Mouse (Mus musculus) olfactory bulb, adult 2 months (tissue): ENCODE measurements around the gene Fam208a. TPM values are rescaled to one million over a fixed set of nuclear protein-coding genes. Genes with fewer than 3 reads are reported as not detected.
A peak's percentile ranks its signal among the peaks of the same experiment; 100 is the strongest.

Experiments
- H3K27ac ChIP-seq: fragments of 200-500 bp; 2 replicates; pipeline ENCODE4 v1.5.1; 2012; ENCODE audit warnings: low read depth, low read length; ENCODE audit not compliant: insufficient read depth
- H3K4me1 ChIP-seq: fragments of 200-500 bp; 2 replicates; pipeline ENCODE4 v1.6.1; 2012; ENCODE audit warnings: low read length; ENCODE audit not compliant: control insufficient read depth, insufficient read depth
- H3K4me3 ChIP-seq: fragments of 200-500 bp; 2 replicates; pipeline ENCODE4 v1.5.1; 2012; ENCODE audit warnings: mild to moderate bottlenecking, low read depth, low read length, moderate library complexity; ENCODE audit not compliant: insufficient read depth
- CTCF ChIP-seq: fragments of 200-500 bp; IDR thresholded peaks from 2 replicates; pipeline ENCODE4 v1.5.1; 2012; ENCODE audit warnings: low read depth, mild to moderate bottlenecking, low read length, moderate library complexity; ENCODE audit not compliant: insufficient read depth
- POLR2A ChIP-seq: fragments of 200-500 bp; IDR thresholded peaks from 2 replicates; pipeline ENCODE4 v1.6.1; 2012; ENCODE audit warnings: mild to moderate bottlenecking, low read depth, low read length, moderate library complexity; ENCODE audit not compliant: insufficient read depth
- WGBS: fragments of 180-500 bp; shearing (Covaris S2); methylation state at CpG from one replicate; pipeline ENCODE4 v1.1.7; 2018; 5-methylcytosine and 5-hydroxymethylcytosine counted together
- polyA plus RNA-seq: library from polyadenylated mRNA; stranded (reverse); fragments of >200 nt; gene quantifications from 2 replicates; pipeline ENCODE4 v1.2.4, GENCODE M21; 2012; ENCODE audit warnings: low replicate concordance; ENCODE audit not compliant: missing spikeins, insufficient read depth, insufficient read length

Fam208a gene
- polyA plus RNA-seq, 1 experiment: 100 TPM

DNA sequence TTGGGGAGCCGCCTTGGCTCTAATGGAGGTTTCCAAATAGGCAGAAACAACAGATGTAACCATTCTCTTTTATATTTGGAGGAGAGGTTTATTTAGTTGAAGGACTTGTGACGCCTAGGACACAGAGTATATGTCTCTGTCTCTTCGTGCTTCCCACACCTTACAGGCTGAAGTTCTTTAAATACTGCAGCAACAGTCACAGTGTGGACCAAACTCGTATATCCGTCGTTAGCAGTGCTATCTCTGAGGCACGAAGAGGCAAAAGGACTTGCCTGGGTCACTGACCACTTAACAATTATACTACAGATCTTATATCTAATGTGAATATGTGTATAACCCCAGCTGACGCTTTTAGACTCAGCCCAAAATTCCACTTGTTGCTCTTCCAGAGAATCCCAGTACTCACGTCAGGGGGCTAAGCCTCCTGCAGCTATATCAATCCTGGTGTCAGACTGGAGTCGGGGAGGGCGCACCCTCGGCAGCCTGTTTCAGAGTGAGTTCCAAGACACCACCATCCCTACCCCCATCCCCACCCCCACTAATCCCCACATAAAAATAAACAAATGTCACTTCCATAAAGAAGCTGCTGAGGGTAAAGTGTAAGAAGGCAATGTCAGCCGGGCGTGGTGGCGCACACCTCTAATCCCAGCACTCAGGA lies 80.1 kb downstream of the Fam208a start:
- H3K4me1 ChIP-seq: no peaks in the 10 kb centered on the region
- WGBS: 32% methylated on average over 15 of the region's 15 CpGs
- H3K27ac ChIP-seq: peak overlapping the region; percentile 40; the same call in 1 of the 2 replicates
- TF ChIP-seq CTCF (no peak), POLR2A (no peak)
- H3K4me3 ChIP-seq: peak overlapping the region; percentile 75

DNA sequence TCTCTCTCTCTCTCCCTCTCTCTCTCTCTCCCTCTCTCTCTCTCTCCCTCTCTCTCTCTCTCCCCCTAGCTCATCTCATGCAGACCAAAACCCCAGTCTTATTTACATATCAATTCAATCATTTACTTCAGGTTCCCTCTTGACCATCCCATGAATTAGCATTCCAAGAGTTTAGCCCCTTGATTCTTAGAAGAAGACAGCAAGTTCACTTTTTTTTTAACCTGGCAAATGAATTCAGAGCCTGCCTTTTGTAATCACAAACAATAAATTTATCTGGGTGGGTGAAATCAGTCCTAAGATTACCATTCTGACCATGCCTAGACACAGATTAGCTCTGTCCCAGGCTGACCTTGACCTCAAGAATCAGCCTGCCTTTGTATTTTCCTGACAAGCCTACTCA lies 95.9 kb downstream of the Fam208a start:
- H3K4me1 ChIP-seq: no peaks in the 10 kb centered on the region
- H3K4me3 ChIP-seq: no peak overlapping the region
- TF ChIP-seq CTCF (no peak), POLR2A (no peak)
- H3K27ac ChIP-seq: no peak overlapping the region

Other genes starting within 250 kb of the Fam208a start
- gene Ccdc66, start 79.6 kb downstream of the Fam208a start, polyA plus RNA-seq: not detected in 2 replicates
- not detected in 2 replicates for gene Erc2, start 193.6 kb downstream of the Fam208a start, polyA plus RNA-seq